Mouse (Mus musculus): ENCODE measurements at regions not wholly inside any gene's neighbourhood (a gene's known extent, or its start where the extent isn't known, plus 50 kb on each side); places are given as distances from the start of the nearest gene placed in this dataset.

GRCm38 (mm10) chr10:47365016-47365538 lies 1787.4 kb downstream of the Hace1 start:
- DNase-seq (ENCODE audit: low read depth, low spot score) = peak; percentile 11

GRCm38 (mm10) chr10:47366804-47367203 lies 1789.2 kb downstream of the Hace1 start:
- DNase-seq (ENCODE audit: low read depth, low spot score) = no peak

- no peak for DNase-seq (ENCODE audit: low read depth, low spot score)
Observed at GRCm38 (mm10) chr10:47403492-47403891, 1825.9 kb downstream of the Hace1 start.

- no peak for DNase-seq (ENCODE audit: low read depth, low spot score)
Observed at GRCm38 (mm10) chr10:47426505-47426904, 1848.9 kb downstream of the Hace1 start.
